Mouse (Mus musculus) ES-E14 (cell line): Measurements from ENCODE around the gene Lrmda.

Source experiments
- ZC3H11A ChIP-seq: IDR thresholded peaks from 2 replicates; pipeline ENCODE4 v1.6.1; 2012; ENCODE audit warnings: low read depth, mild to moderate bottlenecking, inconsistent platforms, low read length, borderline replicate concordance
- ZNF384 ChIP-seq: IDR thresholded peaks from 2 replicates; pipeline ENCODE4 v1.6.1; 2012; ENCODE audit warnings: low read depth, low read length, inconsistent platforms

GRCm38 (mm10) chr14:22435860-22436377, 416.4 kb downstream of the Lrmda start:
- TF ChIP-seq ZNF384 (no peak), ZC3H11A (no peak)
